Mouse (Mus musculus) spleen, adult 10 weeks (tissue): ENCODE data around the gene Slc35a5. TPM values are rescaled to one million over a fixed set of nuclear protein-coding genes. Genes with fewer than 3 reads are reported as not detected.

ENCODE experiments used
- polyA plus RNA-seq: library from polyadenylated mRNA; stranded (reverse); fragments of 350-450 nt; fragmentation: Illumina TruSeq; extraction: RNeasy Lipid Tissue Mini Kit (QIAGEN cat#74804); gene quantifications from one replicate; pipeline ENCODE4 v1.2.3, GENCODE M21; 2015; ENCODE audit warnings: low replicate concordance; ENCODE audit not compliant: insufficient read depth

Gene Slc35a5
- polyA plus RNA-seq: 37.6 TPM

GRCm38 (mm10) chr16:45158522-45159388 is at the start of gene Slc35a5, which contains the start of gene Atg3:
Slc35a5 (minus strand) TSS chr16:45158706.
Atg3 (plus strand) TSS chr16:45158785.

GRCm38 (mm10) chr16:45093137-45093731 is 65.3 kb downstream of the Slc35a5 start, which contains the start of gene Ccdc80:
Ccdc80 (plus strand) TSS chr16:45093402.

Other genes with a start within 250 kb of the Slc35a5 start
- gene Cd200r3, start 215.0 kb downstream of the Slc35a5 start, polyA plus RNA-seq: 2.0 TPM
- 23.5 TPM for gene Ccdc80, start 65.3 kb downstream of the Slc35a5 start, polyA plus RNA-seq
- gene Atg3, start 79 bp upstream of the Slc35a5 start, polyA plus RNA-seq: 85.6 TPM
- gene Btla, start 65.6 kb upstream of the Slc35a5 start, polyA plus RNA-seq: 407 TPM